Mouse (Mus musculus) spleen, adult 2 months (tissue): ENCODE data around the gene Gm10073.

Source experiments
- CTCF ChIP-seq: fragments of 200-500 bp; IDR thresholded peaks from 2 replicates; pipeline ENCODE4 v1.5.1; 2011; ENCODE audit warnings: mild to moderate bottlenecking, inconsistent platforms; ENCODE audit not compliant: insufficient read depth, insufficient read length, insufficient replicate concordance; ENCODE audit errors: extremely low read depth
- POLR2A ChIP-seq: fragments of 200-500 bp; IDR thresholded peaks from 2 replicates; pipeline ENCODE4 v1.6.1; 2011; ENCODE audit warnings: low read depth, low read length, inconsistent platforms

GRCm38 (mm10) chr8:106623016-106623415 is 49.8 kb upstream of the Gm10073 start:
- TF ChIP-seq POLR2A (no peak), CTCF (no peak)
